Mouse (Mus musculus): ENCODE results near the gene Vpreb1.

GRCm38 (mm10) chr16:16892366-16892765 lies 21.7 kb upstream of the Vpreb1 start:
- TF ChIP-seq CTCF (IDR thresholded peaks at IDR 0.05; ENCODE audit: low read depth): no peak
- TF ChIP-seq EP300 (IDR thresholded peaks at IDR 0.05; ENCODE audit: low read depth): no peak
